Mouse (Mus musculus) CD4-positive, CD25-positive, alpha-beta regulatory T cell, adult 9 weeks (primary cell): ENCODE data around the gene Upk2. TPM values are rescaled to one million over a fixed set of nuclear protein-coding genes. Genes with fewer than 3 reads are reported as not detected.

Source experiments
- polyA plus RNA-seq: library from polyadenylated mRNA; unstranded; fragments of 100-300 nt; shearing (Covaris generic); gene quantifications from one replicate; pipeline ENCODE4 v1.2.1, GENCODE M21; 2017

Upk2 gene
- not detected for polyA plus RNA-seq

DNA sequence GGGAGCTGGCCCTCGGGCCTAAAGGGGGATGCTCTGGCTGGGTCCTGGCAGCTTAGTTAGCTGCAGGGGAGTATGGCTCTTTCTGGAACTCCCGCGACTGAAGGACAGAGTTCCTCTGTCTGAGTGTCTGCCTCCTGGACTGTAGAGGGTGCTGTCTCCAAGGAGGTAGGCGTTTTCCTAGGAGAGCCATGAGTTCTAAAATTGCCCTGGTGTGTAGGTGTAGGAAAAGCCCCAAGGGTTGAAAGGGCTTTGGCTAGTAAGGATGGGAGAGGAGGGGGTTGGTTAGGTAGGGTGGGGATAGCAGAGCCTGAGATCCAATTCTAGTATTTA lies at the start of gene Upk2:
Gene Upk2 (minus strand): TSS at position 86 of the 330 bp plus-strand sequence.

GRCm38 (mm10) chr9:44482552-44482951 lies 27.8 kb upstream of the Upk2 start, which contains the start of gene Bcl9l:
Gene Bcl9l, plus strand, starts transcription at chr9:44482825.

DNA sequence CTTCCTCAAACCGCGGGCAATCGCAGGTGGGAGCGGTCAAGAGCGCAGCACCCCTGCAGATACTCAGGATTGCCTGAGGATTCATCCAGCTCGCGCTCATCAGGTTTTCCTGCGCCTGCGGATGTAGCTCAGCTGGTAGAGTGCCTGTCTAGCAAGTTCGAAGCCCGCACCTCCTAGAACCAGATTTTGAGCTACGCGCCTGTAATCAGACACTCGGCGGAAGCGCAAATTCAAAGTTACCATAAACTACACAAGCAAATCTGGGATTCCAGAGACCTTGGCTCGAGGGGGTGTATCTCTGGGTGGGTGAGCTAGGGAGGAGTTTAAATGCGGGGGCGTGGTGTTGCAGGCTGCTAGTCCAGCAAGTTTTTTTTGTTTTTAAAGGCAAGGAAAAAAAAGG lies 13.8 kb downstream of the Upk2 start, which contains the start of gene Foxr1:
Gene Foxr1 (minus strand): TSS at position 176 of the 400 bp plus-strand sequence.

GRCm38 (mm10) chr9:44418519-44419385 lies 36.0 kb downstream of the Upk2 start, which contains the start of gene Ccdc84:
Gene Ccdc84, minus strand, starts transcription at chr9:44418569.

GRCm38 (mm10) chr9:44406906-44407751 lies 47.6 kb downstream of the Upk2 start, which contains the start of the genes Rps25 and Trappc4:
Gene Rps25, plus strand, starts transcription at chr9:44407139.
Gene Trappc4, minus strand, starts transcription at chr9:44407600.

Other genes with a start within 250 kb of the Upk2 start
- 18.2 TPM for gene Cbl, start 220.9 kb downstream of the Upk2 start, polyA plus RNA-seq
- gene Ccdc153, start 214.3 kb downstream of the Upk2 start, polyA plus RNA-seq, result not detected
- not detected for gene Pdzd3, start 203.5 kb downstream of the Upk2 start, polyA plus RNA-seq
- 8.5 TPM for gene Nlrx1, start 186.4 kb downstream of the Upk2 start, polyA plus RNA-seq
- gene Abcg4, start 166.4 kb downstream of the Upk2 start, polyA plus RNA-seq, result not detected
- gene Hinfp, start 149.3 kb downstream of the Upk2 start, polyA plus RNA-seq, result 40.4 TPM
- gene C2cd2l, start 134.7 kb downstream of the Upk2 start, polyA plus RNA-seq, result 5.9 TPM
- 26.7 TPM for gene Dpagt1, start 129.0 kb downstream of the Upk2 start, polyA plus RNA-seq
- 13.2 TPM for gene H2afx, start 120.3 kb downstream of the Upk2 start, polyA plus RNA-seq
- gene Hmbs, start 110.7 kb downstream of the Upk2 start, polyA plus RNA-seq, result 24.1 TPM
- gene Vps11, start 93.3 kb downstream of the Upk2 start, polyA plus RNA-seq, result 82.6 TPM
- 26.6 TPM for gene Hyou1, start 75.5 kb downstream of the Upk2 start, polyA plus RNA-seq
- gene Slc37a4, start 58.1 kb downstream of the Upk2 start, polyA plus RNA-seq, result 29.0 TPM
- 2,154 TPM for gene Rps25, start 47.8 kb downstream of the Upk2 start, polyA plus RNA-seq
- gene Trappc4, start 47.4 kb downstream of the Upk2 start, polyA plus RNA-seq, result 157 TPM
- gene Ccdc84, start 36.4 kb downstream of the Upk2 start, polyA plus RNA-seq, result 65.9 TPM
- 0.14 TPM for gene Foxr1, start 13.8 kb downstream of the Upk2 start, polyA plus RNA-seq
- 8.3 TPM for gene Bcl9l, start 27.8 kb upstream of the Upk2 start, polyA plus RNA-seq
- gene Cxcr5, start 106.9 kb upstream of the Upk2 start, polyA plus RNA-seq, result 93.5 TPM
- gene Ddx6, start 149.9 kb upstream of the Upk2 start, polyA plus RNA-seq, result 51.6 TPM
- not detected for gene Treh, start 218.3 kb upstream of the Upk2 start, polyA plus RNA-seq